Comparison of ENCODE assay signal across 1 mouse cellular context in the genomic region with DNA sequence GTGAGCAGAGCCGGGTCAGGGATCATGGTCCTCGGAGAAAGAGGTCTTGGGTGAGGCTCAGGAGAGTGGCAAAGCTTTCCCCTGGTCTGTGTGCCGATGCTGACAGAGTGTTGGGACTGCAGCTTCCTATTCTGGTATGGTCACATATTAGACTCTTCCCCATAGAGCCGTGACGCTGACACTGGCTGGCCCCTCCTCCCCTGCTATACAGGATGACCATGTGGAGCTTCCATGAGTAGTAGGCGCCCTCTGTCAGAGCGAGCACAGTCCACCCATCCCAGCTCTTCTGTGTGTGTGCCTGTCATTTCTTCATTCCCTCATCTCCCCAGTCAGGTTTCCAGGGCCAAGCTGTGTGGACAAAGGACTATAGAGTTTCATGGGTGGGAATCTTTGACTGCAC.
TF ChIP-seq lines count a peak whose summit lies in the region.

No protein-coding gene starts in this region.

TF ChIP-seq in CH12.LX, 34 proteins besides CTCF, POLR2A, EP300 and RAD21:
- 0 out of 2 replicates have a peak, but pooled peaks have one; percentile 4 for TF ChIP-seq SMC3 (IDR thresholded peaks at IDR 0.05; ENCODE audit: low read depth, low read length)
- no peak for TF ChIP-seq TBP (conservative IDR thresholded peaks at IDR 0.05; ENCODE audit: low read depth, low read length)
